Mouse (Mus musculus) MEL (cell line): ENCODE data around the gene Klhdc8b.

Experiments
- MAZ ChIP-seq: IDR thresholded peaks from 2 replicates; pipeline ENCODE4 v1.6.1; 2012; ENCODE audit warnings: low read depth, mild to moderate bottlenecking, inconsistent platforms, low read length, improper control_type of control experiment
- POLR2A ChIP-seq, 2 experiments: IDR thresholded peaks; 2 replicates each; pipeline ENCODE4 v1.6.1; 2011 to 2012; ENCODE audit warnings: low read length in 2 of 2, mild to moderate bottlenecking in 2 of 2, control low read depth in 1 of 2, improper control_type of control experiment in 1 of 2, low read depth in 1 of 2, moderate library complexity in 1 of 2; ENCODE audit not compliant: control insufficient read depth in 1 of 2, insufficient read depth in 1 of 2, poor library complexity in 1 of 2

DNA sequence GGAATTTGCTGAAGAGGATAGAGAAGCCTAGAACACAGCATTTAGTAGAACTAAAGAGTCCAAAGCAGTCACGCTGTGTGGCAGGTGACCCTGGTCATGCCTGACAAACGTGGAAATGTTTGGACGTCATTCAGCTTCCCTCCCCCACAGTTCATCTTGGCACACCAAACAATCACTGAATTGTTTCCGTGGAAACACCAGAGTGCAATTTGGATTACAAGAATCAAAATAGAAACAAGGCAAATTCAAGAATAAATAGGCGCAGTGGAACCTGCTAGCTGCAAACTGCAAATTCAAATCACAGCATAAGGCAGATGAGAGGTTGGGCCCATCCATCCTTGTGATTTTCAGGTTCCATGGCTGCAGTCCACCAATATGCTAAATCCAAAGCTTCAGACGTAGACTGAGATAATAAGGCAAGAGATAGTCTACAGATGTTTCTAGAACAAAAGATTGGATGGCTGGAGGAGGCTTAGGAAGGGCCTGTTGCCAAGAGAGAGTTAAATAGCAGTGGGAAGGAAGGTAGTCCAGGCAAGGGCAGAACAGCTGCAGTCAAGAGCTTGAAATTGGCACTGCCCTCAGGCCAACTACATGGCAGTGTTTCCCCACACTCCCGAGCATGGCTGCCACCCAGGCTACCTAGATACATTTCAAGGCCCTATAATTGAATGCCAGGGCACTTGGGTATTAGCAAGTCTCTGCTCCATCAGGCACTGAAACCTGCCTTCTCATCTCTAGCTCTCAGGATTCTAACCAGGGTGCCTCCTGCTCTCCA, 60.0 kb downstream of the Klhdc8b start:
- TF ChIP-seq MAZ (no peak), POLR2A (IDR thresholded peaks at IDR 0.05; ENCODE audit: control insufficient read depth in 1 of 2, insufficient read depth in 1 of 2, low read depth in 1 of 2, low read length in 2 of 2, poor library complexity in 1 of 2) (no peak)
